Mouse (Mus musculus) frontal cortex, postnatal 25 days (tissue): ENCODE results near the gene Whrn.

Source experiments
- DNase-seq, 2 experiments: peaks; one replicate each; pipeline ENCODE4 v3.0.0; 2022; ENCODE audit warnings: low spot score in 2 of 2

The Whrn gene

DNA sequence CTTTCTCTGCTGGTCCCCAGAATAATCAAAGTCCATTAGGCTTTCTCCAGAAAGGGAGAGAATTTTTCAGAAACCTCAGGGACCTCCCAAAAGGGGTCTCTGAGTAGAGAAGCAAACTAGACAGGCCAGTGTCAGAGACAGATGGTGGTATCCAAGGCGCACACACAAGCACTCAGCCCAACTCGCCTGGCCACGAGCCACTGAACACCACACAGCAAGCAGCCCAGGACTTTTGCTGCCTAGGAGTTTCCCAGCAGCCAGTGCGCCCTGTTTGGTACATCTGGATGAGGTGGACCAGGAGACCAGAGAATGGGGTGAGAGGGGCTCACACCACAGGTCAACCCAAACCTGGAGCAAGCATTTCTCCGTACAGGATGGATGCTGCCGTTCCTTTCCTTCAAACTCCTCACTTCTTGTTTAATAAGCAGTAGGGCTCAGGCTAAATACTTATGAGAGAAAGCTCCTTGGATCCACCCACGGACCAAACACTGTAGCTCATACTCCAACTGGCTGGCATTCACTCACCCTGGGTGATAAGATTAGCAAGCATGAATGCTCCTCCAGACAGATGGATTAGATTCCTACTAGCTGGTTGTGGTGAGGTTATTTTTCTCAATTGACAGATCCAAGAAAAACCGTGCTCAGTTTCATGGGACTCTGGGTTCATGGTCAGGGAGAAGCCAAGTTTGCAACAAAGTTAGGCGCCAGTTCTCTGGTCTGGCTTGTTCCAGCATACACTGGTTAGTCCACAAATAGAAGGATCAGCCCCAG lies 2.3 kb downstream of the Whrn start:
- no peak for DNase-seq

DNA sequence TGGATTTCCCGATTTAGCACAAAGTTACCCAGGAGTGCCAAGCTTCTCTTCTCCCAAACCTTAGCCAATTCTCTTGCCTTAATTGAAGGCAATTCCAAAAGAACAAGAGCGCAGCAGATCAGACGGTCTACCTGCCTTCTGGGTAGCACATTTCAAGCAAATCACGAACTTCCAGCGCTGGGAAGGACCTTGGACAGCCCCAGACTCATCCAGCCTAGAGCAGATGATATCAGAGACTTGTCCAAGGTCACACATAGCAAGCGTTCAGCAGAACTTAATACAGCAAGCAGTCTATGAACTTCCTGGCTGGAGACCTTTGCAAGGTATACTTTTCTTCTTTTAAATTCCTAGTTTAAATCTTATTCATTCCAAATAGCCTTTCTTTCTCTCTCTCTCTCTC lies 4.3 kb downstream of the Whrn start:
- no peak for DNase-seq

DNA sequence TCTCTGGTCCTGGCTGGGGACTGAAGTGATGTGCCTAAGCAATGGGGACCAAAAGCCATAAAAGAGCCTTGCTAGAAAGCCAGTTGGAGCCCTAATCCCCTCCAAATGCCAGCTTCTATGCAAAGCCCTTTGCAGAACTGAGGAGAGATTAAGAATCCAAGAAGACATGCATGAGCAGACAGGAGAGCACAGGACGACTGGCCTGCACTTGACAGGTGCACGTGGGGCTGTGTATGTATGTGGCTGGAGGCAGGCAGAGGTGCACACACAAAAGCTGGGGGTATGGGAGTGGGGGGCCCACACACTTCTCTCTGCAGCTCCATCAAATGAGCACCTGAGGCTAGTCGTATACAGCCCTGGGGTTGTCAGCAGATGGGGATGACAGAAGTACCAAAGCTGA lies 5.6 kb downstream of the Whrn start:
- no peak for DNase-seq

DNA sequence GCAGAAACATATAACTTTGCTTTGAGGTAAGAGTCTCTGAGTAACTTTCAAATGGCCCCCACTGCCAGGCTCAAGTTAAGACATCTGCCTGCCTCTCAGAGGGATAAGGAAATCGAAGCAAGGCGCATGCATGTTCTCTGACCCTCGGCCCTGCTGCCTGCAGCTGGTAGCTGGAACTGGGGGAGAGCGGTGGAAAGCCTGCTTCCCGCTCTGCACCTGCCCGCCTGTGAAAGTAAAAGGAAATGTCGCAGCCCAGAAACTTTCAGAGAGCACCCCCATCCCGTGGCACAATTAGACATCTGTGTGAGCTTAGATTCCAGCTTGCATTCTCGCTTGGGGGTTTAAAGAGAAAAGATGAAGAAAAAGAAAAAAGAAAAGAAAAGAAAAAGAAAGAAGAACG lies 6.1 kb downstream of the Whrn start:
- no peak for DNase-seq

DNA sequence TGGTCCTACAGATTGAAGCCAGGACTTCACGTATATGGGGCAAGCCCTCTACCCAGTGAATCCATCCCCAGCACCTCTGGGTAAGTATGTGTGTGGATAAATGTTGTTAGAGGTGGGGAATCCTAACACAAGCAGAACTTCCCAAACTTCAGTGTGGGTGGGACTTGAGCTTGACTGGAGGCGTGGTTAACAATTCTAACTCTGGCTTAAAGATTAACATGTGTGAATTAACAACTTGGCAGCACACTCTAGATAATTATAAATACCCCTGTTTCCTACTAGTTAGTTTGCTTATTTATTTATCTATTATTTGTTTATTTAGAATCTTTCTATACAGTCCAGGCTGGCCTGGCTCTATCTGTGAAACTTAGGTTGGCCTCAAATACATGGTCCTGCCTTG lies 7.9 kb downstream of the Whrn start:
- DNase-seq: no peak

DNA sequence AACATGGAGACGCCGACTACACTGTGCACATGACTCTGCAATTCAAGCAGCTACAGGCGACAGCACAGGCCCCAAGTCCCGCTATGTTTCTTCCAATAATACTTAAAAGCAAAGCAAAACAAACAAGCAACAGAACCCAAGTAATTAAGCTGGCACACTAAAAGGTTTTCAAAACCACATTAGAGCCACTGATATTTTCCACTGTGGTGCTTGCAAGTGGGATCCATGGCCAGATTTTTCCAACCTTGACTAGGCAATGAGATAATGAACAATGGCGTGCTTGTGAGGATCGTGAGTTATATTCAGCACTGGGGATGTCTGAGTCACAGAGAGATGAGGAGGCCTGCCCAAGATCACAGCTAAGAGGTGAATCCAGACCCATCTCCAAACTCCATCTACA lies 8.5 kb downstream of the Whrn start:
- DNase-seq: no peak

DNA sequence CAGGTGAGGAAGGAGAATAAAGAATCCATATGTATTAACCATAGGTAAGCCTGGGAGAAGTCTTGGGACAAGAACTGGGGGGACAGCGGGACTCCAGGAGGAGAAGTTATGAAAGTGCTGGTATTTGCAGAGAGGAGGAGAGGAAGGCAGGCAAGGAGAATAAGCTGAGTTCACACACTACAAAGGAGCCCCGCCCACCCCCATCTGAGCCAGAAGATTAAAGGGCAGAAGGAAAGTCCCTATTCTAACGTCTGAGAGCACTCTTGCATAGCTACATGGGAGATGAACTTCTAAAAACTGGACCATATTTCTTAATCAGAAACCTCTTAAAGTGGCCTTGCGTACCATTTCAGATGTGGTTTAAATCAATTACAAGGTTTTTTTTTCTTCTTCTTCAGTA lies 9.3 kb downstream of the Whrn start:
- no peak for DNase-seq

DNA sequence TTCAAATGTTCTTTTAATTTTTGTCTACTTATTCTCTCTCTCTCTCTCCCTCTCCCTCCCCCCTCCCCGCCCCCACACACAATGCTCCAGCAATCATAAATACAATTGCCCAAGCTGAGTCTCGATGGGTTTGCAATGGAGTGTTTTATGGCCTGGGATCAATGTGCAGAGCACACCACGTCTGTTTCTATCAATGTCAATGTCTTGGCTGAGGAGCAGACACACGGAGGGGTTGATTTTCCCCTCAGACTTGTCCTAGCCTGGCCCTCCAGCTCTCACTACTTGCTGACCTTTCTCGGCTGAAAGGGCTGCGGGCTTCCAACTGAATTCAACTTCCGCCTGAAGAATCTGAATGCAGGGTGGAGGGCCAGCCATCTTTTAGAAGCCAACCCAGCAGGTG lies 12.1 kb downstream of the Whrn start:
- DNase-seq: no peak

DNA sequence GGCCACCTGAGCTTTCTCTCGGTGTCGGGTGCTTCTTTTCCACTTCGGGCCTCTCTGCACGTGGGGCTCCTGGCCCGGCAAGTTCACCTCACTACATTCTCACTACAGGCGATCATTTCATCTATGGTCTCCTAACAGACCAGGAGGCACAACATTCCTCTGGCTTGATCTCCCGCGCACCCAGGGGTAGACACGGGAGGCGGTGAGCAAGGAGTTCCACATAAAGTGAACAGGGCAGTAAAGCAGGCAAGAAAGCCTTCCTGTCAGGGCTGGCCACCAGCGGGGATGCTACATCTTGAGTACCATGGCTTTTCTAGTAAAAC lies 15.0 kb downstream of the Whrn start:
- DNase-seq: no peak

DNA sequence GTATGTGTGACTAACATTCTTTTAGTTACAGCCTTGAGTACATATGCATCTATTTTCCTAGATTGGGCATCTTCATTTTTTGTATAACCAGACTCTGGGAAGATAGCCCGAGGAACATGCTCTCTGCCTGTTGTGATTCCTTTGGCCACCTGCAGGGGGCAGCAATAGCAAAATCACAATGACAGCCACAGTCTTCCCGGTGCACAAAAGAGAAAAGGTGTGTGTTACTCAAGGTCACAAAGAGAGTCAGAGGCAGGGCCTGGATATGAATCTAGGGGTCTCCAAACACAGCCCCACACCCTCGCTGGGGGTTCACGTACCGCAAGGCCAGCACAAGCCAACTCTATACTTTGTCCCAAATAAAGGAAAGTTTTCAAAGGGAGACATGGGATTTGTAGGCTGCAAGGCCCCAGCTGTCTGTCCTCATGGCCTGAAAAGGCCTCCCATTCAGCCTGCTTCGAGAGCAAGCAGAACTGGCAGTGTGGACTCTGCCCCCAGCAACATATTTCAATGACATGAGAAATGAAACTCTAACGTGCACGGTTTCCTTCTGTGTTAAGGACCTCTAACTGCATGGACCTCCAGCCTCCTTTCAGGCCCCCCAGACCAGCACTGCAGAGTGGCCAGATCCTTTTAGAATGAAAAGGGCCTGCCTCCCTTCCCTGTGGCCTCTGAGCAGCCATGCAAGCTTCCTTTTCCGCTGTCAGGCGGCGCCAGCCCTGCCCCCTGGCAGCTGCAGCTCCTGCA lies 15.5 kb downstream of the Whrn start:
- DNase-seq: peak in 1 of 2 experiments; percentile 38

DNA sequence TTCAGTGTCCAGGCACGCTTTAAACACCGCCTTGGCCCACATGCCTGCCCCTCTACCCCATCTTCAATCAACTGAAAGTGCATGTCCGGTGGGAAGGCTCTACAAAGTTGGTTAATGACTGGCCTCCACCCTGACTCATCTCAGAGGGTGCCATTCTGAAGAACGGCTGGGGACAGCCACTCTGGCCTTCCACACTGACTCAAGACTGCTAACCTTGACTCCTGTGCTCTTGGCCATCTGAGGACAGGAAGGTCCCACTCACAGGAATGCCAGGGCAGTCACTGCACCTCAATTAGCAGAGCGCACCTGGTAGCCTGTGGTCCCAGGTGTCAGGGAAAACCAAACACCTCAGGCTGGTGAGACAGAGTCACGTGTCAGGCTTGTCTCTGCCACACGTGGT lies 17.8 kb downstream of the Whrn start:
- DNase-seq: no peak

DNA sequence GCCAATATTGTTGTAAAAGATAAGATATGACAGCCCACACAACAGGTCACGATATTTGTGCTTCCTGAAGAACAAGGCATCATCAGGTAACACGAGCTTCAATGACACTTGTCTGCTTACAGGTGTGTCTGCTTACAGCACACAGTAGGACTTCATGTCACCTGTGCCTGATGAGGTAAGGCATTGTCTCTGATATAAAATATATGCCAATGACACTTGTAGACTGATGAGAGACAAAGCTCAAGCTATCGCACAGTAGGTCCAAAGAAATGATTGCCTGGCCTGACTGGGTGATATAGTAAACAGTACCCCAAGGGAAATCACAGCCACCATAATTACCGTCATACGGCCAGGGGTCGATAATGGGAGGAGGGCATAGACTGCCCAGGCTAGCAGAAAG lies 18.9 kb downstream of the Whrn start:
- DNase-seq: no peak

DNA sequence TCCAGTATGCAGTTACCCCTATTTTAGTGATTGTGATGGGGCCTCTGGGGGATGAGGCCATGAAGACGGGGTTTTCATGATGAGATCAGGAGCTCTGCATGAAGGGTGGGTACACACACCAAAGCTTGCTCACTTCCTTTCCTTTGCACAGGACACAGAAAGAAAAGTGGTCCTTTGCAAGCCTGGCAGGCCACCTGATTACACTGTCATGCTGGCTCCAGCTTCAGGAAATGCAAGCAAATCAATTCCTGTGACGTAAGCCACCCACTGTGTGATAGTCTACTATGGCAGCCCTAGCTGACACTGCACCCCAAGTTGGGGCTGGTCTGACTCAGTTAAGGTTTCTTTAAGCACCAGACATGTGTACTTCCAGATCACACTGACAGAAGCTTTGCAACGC lies 20.6 kb downstream of the Whrn start:
- no peak for DNase-seq

DNA sequence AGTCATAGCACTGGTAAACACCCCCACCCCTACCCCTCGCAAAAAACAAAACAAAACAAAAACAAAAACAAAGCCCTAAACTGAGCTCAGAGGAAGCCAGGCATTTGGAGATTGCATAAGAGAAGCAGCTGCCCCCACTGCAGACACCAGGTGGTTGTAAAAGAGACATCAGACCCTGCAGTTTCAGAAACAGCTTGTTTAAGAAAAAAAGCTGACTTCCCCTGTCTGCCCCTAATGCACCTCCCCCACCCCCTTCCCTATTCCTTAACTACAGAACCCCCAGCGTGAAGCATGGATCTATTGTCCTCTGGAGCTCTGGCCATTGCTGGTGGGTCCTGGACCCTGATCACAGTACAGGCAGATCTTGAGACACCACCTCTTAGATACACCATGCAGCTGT lies 21.4 kb downstream of the Whrn start:
- no peak for DNase-seq

DNA sequence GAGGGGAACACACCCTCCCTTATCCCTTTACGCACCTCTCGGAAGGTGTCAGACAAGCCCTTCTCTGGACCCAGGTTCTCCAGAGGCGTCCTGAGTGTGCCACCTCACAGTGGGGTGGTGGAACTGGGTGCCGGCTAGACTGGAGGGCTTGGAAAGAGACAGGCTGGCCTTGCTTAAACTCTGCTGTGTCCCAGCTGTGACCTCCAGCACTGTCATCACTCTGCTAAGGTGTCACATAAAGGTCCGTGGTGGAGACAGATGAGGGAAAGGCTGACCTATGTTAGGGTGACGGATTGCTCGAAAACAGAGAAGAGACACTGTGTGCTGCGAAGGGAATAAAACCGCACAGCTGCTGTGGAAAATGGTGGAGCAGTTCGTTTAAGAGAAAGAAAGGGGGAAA lies 28.5 kb downstream of the Whrn start:
- DNase-seq: no peak

DNA sequence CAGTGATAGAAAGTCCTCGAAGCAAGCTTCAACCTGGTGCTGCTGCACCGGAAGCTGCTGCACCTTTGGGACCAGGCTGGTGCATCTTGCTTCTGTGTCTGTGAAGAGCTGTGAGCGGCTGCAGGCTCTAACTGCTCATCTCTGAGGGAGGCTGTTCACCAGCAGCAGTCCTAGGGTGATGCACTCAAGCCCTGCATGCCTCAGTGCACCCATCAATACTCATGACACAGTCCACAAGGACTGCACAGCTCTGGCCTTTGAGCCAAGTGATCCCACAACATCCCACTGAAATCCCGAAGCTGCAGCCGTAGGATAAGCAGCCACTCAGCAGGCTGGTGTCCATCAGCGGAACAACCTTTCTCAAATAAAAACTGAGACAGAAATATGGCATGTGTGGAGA lies 29.6 kb downstream of the Whrn start:
- DNase-seq: no peak

DNA sequence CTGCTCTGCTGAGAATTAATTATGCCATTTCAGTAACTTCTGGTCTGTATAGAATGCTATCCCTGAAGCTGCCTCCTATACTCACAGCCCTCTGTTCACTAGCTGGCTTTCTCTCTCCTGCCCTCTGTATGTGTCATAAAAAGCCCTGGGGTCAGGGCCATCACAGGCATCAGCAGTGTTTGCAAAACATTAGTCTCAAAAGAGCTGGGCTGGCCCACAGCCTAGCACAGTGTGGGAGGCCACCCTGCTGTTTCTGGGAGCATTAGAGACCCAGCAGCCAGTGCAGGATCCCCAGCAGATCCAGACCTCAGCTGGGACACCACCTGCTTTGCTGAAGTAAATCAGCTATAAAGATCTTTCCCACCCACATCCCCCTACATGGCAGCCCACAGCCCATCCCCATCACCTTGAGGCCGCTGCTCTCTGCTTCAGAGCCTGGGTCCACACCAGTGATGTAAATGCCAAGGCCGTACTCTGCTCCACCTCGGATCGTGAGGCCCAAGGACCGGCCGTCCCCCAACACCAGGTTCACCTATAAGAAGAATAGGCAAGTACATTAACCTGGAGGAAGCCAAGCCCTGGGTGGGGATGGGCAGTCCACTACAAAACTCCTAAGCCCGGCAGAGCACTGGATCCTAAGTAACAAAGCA lies 34.8 kb downstream of the Whrn start:
- no peak for DNase-seq

DNA sequence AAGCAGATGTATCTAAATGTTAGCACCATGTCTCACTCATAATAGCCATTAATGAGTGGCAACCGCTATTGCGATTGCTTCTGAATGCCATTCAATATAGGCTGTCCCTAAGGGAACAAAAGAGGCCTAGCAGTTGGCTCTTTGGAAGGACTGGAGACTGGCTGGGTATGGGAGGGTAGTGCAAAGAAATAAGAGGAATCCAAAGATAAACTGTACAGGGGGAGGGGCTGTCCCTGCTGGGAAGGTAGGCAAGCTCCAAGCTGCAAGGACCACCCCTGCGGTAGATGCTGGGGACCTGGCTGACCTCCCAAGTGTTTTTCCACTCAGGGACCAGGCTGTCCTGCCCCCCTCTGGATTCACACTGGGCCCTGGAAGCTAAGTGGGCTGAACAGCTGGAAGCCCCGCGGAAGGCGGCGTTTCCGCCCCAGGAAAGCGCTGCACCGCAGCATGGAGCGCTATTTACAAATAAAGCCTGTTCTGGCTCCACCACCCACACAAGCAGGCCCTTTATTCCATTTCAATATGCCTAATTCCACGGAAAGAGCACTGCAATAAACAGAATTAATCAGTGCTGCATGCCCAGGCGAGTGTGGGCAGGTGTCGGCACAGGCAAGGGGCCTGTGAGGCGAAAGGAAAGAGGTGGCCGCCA lies 36.5 kb downstream of the Whrn start:
- peak in 1 of 2 experiments; percentile 12 for DNase-seq

DNA sequence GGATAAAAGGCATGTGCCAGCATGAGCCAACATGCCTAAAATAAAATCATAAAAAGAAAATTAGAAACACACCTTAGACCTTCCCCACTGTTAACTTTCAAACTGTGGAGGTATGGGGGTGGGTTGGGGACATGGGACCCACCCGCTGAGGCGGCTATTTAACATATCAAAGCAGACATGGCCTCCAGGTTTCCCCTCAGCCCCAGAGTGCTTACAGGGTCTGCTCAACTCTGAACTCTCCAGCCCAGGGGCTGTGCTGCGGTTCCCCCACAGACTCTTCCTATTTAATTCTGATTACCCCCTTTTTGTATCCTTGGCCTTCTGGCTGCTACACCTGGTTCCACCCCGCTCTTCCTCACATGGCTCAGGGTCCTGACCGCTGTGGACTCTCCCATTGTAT lies 39.2 kb downstream of the Whrn start:
- DNase-seq: no peak

DNA sequence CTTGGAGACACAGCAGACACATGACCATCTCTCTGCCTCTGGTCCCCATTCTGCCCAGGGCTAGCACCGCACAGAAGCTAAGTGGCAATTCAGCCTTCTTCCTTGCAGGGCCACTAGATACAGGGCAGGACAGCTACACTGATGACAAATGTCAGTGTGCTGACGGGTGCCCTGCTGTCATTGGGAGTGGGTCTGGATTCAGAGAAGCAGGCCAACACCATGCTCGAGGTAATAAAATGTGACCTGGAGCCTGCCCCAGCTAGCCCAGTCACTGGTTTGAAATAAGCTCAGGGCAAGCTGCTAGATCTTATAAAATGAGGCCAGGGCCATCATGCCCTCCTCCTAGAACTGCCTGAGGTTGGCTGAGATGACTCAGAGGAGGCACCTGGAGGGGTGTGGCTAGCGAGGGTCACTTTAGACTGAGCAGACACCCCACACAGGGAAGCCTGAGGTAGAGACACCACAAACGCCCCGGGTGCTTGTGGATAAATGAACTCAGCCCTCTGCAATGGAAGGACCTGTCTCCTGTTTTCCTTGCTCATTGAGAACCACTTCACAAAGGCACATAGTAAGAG lies 41.8 kb downstream of the Whrn start:
- DNase-seq: no peak

DNA sequence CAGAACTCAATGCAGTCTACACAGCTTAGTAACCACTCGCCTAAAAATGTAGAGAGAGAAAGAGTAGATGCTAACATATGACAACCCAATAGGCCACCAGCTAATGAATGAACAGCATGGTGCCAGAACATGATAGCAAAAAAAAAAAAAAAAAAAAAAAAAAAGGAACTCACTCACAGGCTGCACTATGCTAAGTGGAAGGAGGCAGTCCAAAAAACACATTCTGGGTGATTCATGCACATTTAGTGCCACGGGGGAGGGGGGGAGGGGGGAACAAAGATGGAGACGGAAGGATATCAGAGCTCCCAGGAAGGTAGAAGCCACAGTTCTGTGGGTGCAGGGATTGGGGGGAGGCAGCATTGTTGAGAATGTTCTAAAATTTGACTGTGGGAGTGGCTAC lies 43.2 kb downstream of the Whrn start:
- DNase-seq: no peak

DNA sequence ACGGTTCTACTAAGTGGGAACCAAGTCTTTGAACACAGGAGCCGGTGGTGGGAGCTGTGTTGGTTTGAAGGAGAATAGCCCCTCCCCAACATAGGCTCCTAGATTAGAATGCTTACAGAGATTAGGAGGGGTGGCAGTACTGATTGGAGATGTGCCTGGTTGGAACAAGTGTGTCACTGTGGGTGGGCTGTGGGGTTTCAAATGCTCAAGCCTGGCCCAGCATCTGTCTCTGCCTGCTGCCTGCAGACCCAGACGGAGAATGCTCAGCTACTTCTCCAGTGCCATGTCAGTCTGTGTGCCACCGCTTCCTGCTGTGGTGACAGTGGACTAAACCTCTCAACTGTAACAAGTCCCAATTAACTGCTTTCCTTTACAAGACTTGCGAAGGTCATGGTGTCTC lies 45.2 kb downstream of the Whrn start:
- no peak for DNase-seq
